Mouse (Mus musculus): ENCODE results near the gene Cyb5r4. TPM values are rescaled to one million over a fixed set of nuclear protein-coding genes. Genes with fewer than 3 reads are reported as not detected.

Cyb5r4 gene
- total RNA-seq, 1 experiment: 27.9 TPM

- in situ Hi-C loops (cut with MboI; ENCODE audit: low sequenced_read_pairs in 2 of 2, unreplicated experiment in 2 of 2): no loop called here
These were observed 37.2 kb upstream of the Cyb5r4 start for GRCm38 (mm10) chr9:86984583-86984982.

GRCm38 (mm10) chr9:86985105-86985504, 36.7 kb upstream of the Cyb5r4 start:
- H3K4me1 ChIP-seq (ENCODE audit: control insufficient read depth in 2 of 2, insufficient read depth in 2 of 2, low read length in 2 of 2, poor library complexity in 1 of 2): peaks cover 0 to 2% of the 10 kb centered on the region in 2 experiments; a peak in 1 of 4 replicates
- no peak overlapping the region for H3K4me3 ChIP-seq (ENCODE audit: insufficient read depth in 1 of 2, low read depth in 1 of 2, low read length in 2 of 2, poor library complexity in 1 of 2, severe bottlenecking in 1 of 2)
- no peak overlapping the region for H3K27ac ChIP-seq (ENCODE audit: insufficient read depth, low read depth, low read length, poor library complexity, severe bottlenecking)
- H3K36me3 ChIP-seq (ENCODE audit: control insufficient read depth, insufficient read depth, low read length, poor library complexity, severe bottlenecking): no peaks in the 10 kb centered on the region
- no peak overlapping the region for H3K9ac ChIP-seq (ENCODE audit: insufficient read depth, low read depth, low read length, poor library complexity, severe bottlenecking)
- H3K9me3 ChIP-seq (ENCODE audit: control insufficient read depth, insufficient read depth, low read depth, low read length): no peaks in the 10 kb centered on the region
- in situ Hi-C loops (cut with MboI; ENCODE audit: low sequenced_read_pairs in 2 of 2, unreplicated experiment in 2 of 2): no loop called here
- TF ChIP-seq ZC3H11A (IDR thresholded peaks at IDR 0.05; ENCODE audit: borderline replicate concordance, low read depth, low read length): no peak
- no peak for TF ChIP-seq ZNF384 (IDR thresholded peaks at IDR 0.05; ENCODE audit: low read depth, low read length)
- no peak for TF ChIP-seq MAFK (IDR thresholded peaks at IDR 0.05; ENCODE audit: insufficient read depth, low read depth, low read length)
- no peak for TF ChIP-seq CHD2 (IDR thresholded peaks at IDR 0.05; ENCODE audit: low read depth, low read length)
- TF ChIP-seq HCFC1 (IDR thresholded peaks at IDR 0.05; ENCODE audit: borderline replicate concordance, insufficient read depth, low read length): no peak
- DNase-seq (ENCODE audit: low read depth, low spot score): no peak

More at GRCm38 (mm10) chr9:86984583-86984982, 37.2 kb upstream of the Cyb5r4 start:
- Histone ChIP-seq H3K27ac (ENCODE audit: insufficient read depth, low read depth, low read length, poor library complexity, severe bottlenecking) (no peak overlapping the region), H3K9me3 (ENCODE audit: control insufficient read depth, insufficient read depth, low read depth, low read length) (no peaks in the 10 kb centered on the region), H3K4me1 (ENCODE audit: control insufficient read depth in 2 of 2, insufficient read depth in 2 of 2, low read length in 2 of 2, poor library complexity in 1 of 2) (peaks cover 0 to 2% of the 10 kb centered on the region in 2 experiments; a peak in 1 of 4 replicates), H3K4me3 (ENCODE audit: insufficient read depth in 1 of 2, low read depth in 1 of 2, low read length in 2 of 2, poor library complexity in 1 of 2, severe bottlenecking in 1 of 2) (no peak overlapping the region), H3K9ac (ENCODE audit: insufficient read depth, low read depth, low read length, poor library complexity, severe bottlenecking) (no peak overlapping the region), H3K36me3 (ENCODE audit: control insufficient read depth, insufficient read depth, low read length, poor library complexity, severe bottlenecking) (no peaks in the 10 kb centered on the region)
- DNase-seq (ENCODE audit: low read depth, low spot score): no peak
- TF ChIP-seq CHD2 (IDR thresholded peaks at IDR 0.05; ENCODE audit: low read depth, low read length) (no peak), ZC3H11A (IDR thresholded peaks at IDR 0.05; ENCODE audit: borderline replicate concordance, low read depth, low read length) (no peak), MAFK (IDR thresholded peaks at IDR 0.05; ENCODE audit: insufficient read depth, low read depth, low read length) (no peak), HCFC1 (IDR thresholded peaks at IDR 0.05; ENCODE audit: borderline replicate concordance, insufficient read depth, low read length) (no peak), ZNF384 (IDR thresholded peaks at IDR 0.05; ENCODE audit: low read depth, low read length) (no peak)

GRCm38 (mm10) chr9:86986703-86987296, 35.0 kb upstream of the Cyb5r4 start:
- Histone ChIP-seq H3K9ac (ENCODE audit: insufficient read depth, low read depth, low read length, poor library complexity, severe bottlenecking) (no peak overlapping the region), H3K27ac (ENCODE audit: insufficient read depth, low read depth, low read length, poor library complexity, severe bottlenecking) (no peak overlapping the region), H3K36me3 (ENCODE audit: control insufficient read depth, insufficient read depth, low read length, poor library complexity, severe bottlenecking) (no peaks in the 10 kb centered on the region), H3K9me3 (ENCODE audit: control insufficient read depth, insufficient read depth, low read depth, low read length) (no peaks in the 10 kb centered on the region), H3K4me3 (ENCODE audit: insufficient read depth in 1 of 2, low read depth in 1 of 2, low read length in 2 of 2, poor library complexity in 1 of 2, severe bottlenecking in 1 of 2) (no peak overlapping the region), H3K4me1 (ENCODE audit: control insufficient read depth in 2 of 2, insufficient read depth in 2 of 2, low read length in 2 of 2, poor library complexity in 1 of 2) (no peaks in the 10 kb centered on the region)
- in situ Hi-C loops (cut with MboI; ENCODE audit: low sequenced_read_pairs in 2 of 2, unreplicated experiment in 2 of 2): no loop called here
- no peak for DNase-seq (ENCODE audit: low read depth, low spot score)
- no peak for TF ChIP-seq CHD2 (IDR thresholded peaks at IDR 0.05; ENCODE audit: low read depth, low read length)
- no peak for TF ChIP-seq HCFC1 (IDR thresholded peaks at IDR 0.05; ENCODE audit: borderline replicate concordance, insufficient read depth, low read length)
- TF ChIP-seq MAFK (IDR thresholded peaks at IDR 0.05; ENCODE audit: insufficient read depth, low read depth, low read length): no peak
- no peak for TF ChIP-seq ZNF384 (IDR thresholded peaks at IDR 0.05; ENCODE audit: low read depth, low read length)
- TF ChIP-seq ZC3H11A (IDR thresholded peaks at IDR 0.05; ENCODE audit: borderline replicate concordance, low read depth, low read length): no peak

GRCm38 (mm10) chr9:86989822-86990221, 32.0 kb upstream of the Cyb5r4 start:
- no peak overlapping the region for H3K4me3 ChIP-seq (ENCODE audit: insufficient read depth in 1 of 2, low read depth in 1 of 2, low read length in 2 of 2, poor library complexity in 1 of 2, severe bottlenecking in 1 of 2)
- no peak for DNase-seq (ENCODE audit: low read depth, low spot score)
- H3K9ac ChIP-seq (ENCODE audit: insufficient read depth, low read depth, low read length, poor library complexity, severe bottlenecking): no peak overlapping the region
- H3K27ac ChIP-seq (ENCODE audit: insufficient read depth, low read depth, low read length, poor library complexity, severe bottlenecking): no peak overlapping the region
- no peaks in the 10 kb centered on the region for H3K36me3 ChIP-seq (ENCODE audit: control insufficient read depth, insufficient read depth, low read length, poor library complexity, severe bottlenecking)
- in situ Hi-C loops (cut with MboI; ENCODE audit: low sequenced_read_pairs in 2 of 2, unreplicated experiment in 2 of 2): no loop called here
- TF ChIP-seq CHD2 (IDR thresholded peaks at IDR 0.05; ENCODE audit: low read depth, low read length): no peak
- H3K9me3 ChIP-seq (ENCODE audit: control insufficient read depth, insufficient read depth, low read depth, low read length): no peaks in the 10 kb centered on the region
- H3K4me1 ChIP-seq (ENCODE audit: control insufficient read depth in 2 of 2, insufficient read depth in 2 of 2, low read length in 2 of 2, poor library complexity in 1 of 2): no peaks in the 10 kb centered on the region

GRCm38 (mm10) chr9:86991758-86992157, 30.1 kb upstream of the Cyb5r4 start:
- H3K36me3 ChIP-seq (ENCODE audit: control insufficient read depth, insufficient read depth, low read length, poor library complexity, severe bottlenecking): no peaks in the 10 kb centered on the region
- no peaks in the 10 kb centered on the region for H3K4me1 ChIP-seq (ENCODE audit: control insufficient read depth in 2 of 2, insufficient read depth in 2 of 2, low read length in 2 of 2, poor library complexity in 1 of 2)
- no peaks in the 10 kb centered on the region for H3K9me3 ChIP-seq (ENCODE audit: control insufficient read depth, insufficient read depth, low read depth, low read length)
- H3K27ac ChIP-seq (ENCODE audit: insufficient read depth, low read depth, low read length, poor library complexity, severe bottlenecking): no peak overlapping the region
- H3K4me3 ChIP-seq (ENCODE audit: insufficient read depth in 1 of 2, low read depth in 1 of 2, low read length in 2 of 2, poor library complexity in 1 of 2, severe bottlenecking in 1 of 2): no peak overlapping the region
- in situ Hi-C loops (cut with MboI; ENCODE audit: low sequenced_read_pairs in 2 of 2, unreplicated experiment in 2 of 2): no loop called here
- DNase-seq (ENCODE audit: low read depth, low spot score): no peak
- no peak overlapping the region for H3K9ac ChIP-seq (ENCODE audit: insufficient read depth, low read depth, low read length, poor library complexity, severe bottlenecking)
- no peak for TF ChIP-seq HCFC1 (IDR thresholded peaks at IDR 0.05; ENCODE audit: borderline replicate concordance, insufficient read depth, low read length)
- TF ChIP-seq ZC3H11A (IDR thresholded peaks at IDR 0.05; ENCODE audit: borderline replicate concordance, low read depth, low read length): no peak
- no peak for TF ChIP-seq CHD2 (IDR thresholded peaks at IDR 0.05; ENCODE audit: low read depth, low read length)
- TF ChIP-seq MAFK (IDR thresholded peaks at IDR 0.05; ENCODE audit: insufficient read depth, low read depth, low read length): no peak
- TF ChIP-seq ZNF384 (IDR thresholded peaks at IDR 0.05; ENCODE audit: low read depth, low read length): no peak

All from ES-E14 (cell line).